Mouse (Mus musculus): ENCODE data around the gene Pam. TPM values are rescaled to one million over a fixed set of nuclear protein-coding genes. Genes with fewer than 3 reads are reported as not detected.

The Pam gene
- polyA plus RNA-seq (2012; ENCODE audit: low replicate concordance) = 5.6 and 17.8 TPM in 2 replicates

GRCm38 (mm10) chr1:98095246-98095990 lies at the start of gene Pam:
Gene Pam, minus strand, starts transcription at chr1:98095646.

GRCm38 (mm10) chr1:97769904-97770753 lies 325.3 kb downstream of the Pam start, which contains the start of the genes Gin1 and Ppip5k2:
Gene Gin1, plus strand, starts transcription at chr1:97770172.
Gene Ppip5k2, minus strand, starts transcription at chr1:97770411.

